Mouse (Mus musculus) heart, adult 9 months (tissue): ENCODE measurements around the gene Psmc5.
A peak's percentile ranks its signal among the peaks of the same experiment; 100 is the strongest.
"Not testable (repeated sequence)": the region's sequence is repeated elsewhere in the genome, so short reads cannot be mapped to it uniquely, and the experiment has no call there.

Experiments
- DNase-seq, 2 experiments: peaks; one replicate each; pipeline ENCODE4 v3.0.0; 2022; ENCODE audit warnings: low spot score in 2 of 2

The Psmc5 gene

GRCm38 (mm10) chr11:106255685-106256451 lies at the start of gene Psmc5, which contains the start of gene Ftsj3:
Psmc5 (plus strand) TSS chr11:106256154.
Ftsj3 (minus strand) TSS chr11:106256079.
- DNase-seq: peak; percentile 95 to 99

DNA sequence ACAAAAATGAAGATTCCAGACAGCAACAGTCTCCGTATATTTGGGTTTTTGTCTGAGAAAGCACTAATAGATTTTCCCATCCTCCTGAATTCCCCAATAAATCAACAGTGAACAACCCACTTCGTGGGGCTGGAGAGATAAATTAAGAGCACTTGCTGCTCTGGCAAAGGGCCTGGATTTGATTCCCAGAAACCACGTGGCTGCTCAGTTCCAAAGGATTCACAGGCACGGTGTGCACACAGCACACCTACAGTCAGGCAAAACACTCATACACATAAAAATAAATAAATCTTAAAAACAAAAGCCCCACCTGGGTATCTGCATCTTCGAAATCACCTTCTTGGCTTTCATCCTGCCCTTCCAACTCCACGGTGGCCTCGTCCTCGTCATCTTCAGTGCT lies 43.2 kb upstream of the Psmc5 start:
- DNase-seq: peak in 1 of 2 experiments; percentile 30

DNA sequence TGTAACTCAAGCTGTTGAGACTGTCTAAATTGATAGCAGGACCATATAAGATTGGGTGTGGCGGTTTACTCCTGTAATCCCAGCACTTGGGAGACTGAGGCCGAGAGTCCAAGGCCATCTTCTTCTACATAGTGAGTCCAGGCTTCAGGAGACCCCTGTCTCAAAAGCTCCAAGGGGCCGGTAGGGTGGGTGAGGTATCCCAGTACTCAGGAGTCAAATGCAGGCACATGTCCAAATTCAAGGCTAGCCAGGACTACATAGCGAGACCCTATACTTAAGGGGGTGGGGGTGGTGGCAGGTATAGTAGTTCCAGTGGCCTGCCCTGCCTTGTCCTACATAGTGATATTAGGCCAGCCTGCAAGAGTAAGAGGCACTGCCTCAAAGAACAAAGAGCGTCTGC lies 41.1 kb upstream of the Psmc5 start:
- DNase-seq: no peak

- no peak for DNase-seq
Observed at GRCm38 (mm10) chr11:106215450-106215859, 40.5 kb upstream of the Psmc5 start.

GRCm38 (mm10) chr11:106215927-106216729 lies 39.8 kb upstream of the Psmc5 start, which contains the start of gene Ccdc47:
Ccdc47 (minus strand) TSS chr11:106216344.
- peak; percentile 97 to 98 for DNase-seq

DNA sequence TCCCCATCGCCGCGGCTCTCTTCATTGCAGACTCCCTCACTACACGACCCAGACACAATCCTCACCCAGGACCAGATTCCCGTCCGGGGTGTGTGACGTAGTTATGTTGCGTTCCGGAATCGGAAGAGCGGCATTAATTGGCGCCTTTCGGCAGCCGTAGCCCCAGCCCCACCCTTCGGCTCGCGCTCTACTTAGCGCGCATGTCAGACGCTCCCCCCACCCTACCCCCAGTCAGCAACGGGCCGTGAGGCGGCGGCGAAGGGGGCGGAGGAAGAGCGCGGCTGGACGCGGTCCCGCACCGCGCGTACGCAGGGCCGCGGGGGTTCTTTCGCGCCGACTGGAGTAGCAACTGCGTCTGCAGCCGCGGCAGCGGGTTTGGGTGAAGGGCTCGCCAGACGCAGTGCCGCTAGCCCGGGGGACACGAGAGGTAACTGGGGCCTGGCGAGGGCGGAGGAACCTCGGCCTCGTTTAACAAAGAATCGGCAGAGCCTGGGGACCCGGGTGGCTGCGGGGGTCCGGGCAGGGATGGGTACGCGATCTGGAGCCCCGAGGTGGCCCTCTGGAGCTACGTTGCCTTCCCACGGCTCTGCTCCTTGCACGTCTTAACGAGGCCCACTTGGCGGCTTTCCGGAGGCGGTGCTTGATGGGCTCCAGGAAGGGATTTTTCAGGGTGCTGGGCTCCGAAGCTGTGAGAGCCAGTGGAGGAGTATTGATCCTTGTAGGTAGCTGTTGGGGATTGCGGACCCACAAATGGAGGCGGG lies 39.0 kb upstream of the Psmc5 start, which contains the start of gene Ddx42:
Ddx42 (plus strand) TSS at position 197 of the 761 bp plus-strand sequence.
- peak; percentile 89 to 90 for DNase-seq

DNA sequence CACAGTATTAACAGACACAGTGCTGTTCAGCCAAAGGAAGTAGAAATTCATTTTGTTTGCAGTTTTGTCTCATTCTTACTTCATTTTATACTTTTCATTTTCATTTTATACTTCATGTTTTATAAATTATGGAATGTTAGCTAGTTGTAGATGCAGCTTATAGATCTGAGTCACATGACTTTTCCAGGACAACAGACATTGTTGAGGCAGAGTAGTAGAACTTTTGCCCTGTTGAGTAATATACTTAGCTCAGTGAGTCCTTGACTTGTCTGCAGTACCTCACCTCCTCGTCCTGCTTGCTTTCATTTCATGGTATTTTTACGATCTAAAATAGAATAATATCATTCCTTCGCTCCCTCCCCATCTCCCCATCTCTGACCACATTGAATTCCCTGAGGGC lies 35.4 kb upstream of the Psmc5 start:
- no peak for DNase-seq

GRCm38 (mm10) chr11:106233978-106234377 lies 22.0 kb upstream of the Psmc5 start:
- not testable (repeated sequence) for DNase-seq

DNA sequence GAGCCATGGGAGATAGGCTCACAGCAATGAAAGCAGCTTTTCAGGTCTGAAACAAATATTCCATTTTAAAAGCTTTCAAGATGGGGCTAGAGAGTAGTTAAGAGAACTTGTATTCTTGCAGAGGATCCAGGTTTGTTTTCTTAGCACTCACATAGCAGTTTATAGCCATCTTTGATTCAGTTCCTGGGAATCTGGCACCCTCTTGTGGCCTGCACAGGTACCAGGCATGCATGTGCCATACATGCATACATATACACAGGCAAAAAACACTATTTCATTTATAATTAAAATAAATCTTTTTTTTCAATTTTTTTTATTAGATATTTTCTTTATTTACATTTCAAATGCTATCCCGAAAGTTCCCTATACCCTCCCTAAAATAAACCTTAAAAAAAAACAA lies 9.1 kb upstream of the Psmc5 start:
- no peak for DNase-seq

- no peak for DNase-seq
Observed at GRCm38 (mm10) chr11:106249326-106249725, 6.6 kb upstream of the Psmc5 start.

GRCm38 (mm10) chr11:106254767-106255166 lies 1.2 kb upstream of the Psmc5 start:
- DNase-seq: no peak

DNA sequence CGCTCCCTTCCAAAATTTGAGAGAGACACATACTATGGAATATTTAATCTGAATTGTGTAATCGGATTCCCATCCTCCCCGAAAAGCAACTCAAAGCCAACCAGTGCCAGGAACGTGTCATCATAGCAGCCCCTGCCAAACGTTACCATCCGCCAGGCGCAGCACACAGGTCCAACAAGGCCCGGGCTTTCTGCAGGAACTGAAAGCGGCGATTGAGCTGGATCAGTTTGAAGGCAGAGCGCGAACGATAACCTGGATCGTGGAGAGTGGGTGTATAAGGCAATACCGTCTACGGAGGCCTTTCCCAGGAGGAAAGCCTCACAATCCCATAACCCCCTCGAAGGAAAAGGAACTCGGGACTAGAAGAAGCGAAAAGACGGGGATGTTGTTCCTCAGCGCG lies 780 bp upstream of the Psmc5 start:
- no peak for DNase-seq

DNA sequence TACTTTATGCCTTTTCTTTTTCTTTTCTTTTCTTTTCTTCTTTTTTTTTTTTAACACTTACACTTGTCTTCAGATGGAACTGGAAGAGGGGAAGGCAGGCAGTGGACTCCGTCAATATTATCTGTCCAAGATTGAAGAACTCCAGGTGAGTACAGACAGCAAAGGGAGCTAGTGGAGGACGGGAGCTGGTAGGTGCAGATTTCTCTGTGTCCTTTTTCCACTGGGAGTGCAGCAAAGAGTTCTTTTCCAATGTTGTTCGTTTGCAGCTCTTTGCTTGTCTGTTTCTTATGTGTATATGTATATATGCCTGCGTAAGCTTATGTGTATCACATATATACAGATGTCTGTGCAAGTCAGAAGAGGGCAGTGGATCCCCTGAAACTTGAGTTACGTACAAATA lies 821 bp downstream of the Psmc5 start:
- DNase-seq: no peak

GRCm38 (mm10) chr11:106260826-106261450 lies 5.0 kb downstream of the Psmc5 start:
- no peak for DNase-seq

DNA sequence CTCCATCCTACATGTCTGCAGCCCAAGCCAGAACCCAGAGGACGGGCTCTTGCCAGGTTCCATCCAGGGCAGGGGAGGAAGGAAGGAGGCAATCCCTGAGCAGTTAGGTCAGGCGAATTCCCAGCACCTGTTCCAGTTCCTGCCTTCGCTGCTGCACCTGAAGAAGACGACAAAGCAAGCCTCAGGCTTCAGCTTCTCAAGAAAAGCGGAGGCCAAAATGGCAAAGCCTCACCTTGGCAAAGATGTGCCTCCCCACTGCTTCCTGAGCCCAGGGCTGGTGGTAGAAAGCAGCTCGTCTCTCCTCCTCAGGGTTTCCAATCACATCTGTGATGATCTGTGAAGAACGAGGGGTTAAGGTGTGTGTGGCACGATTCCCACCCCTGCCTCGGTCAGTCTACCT lies 8.0 kb downstream of the Psmc5 start:
- DNase-seq: no peak

DNA sequence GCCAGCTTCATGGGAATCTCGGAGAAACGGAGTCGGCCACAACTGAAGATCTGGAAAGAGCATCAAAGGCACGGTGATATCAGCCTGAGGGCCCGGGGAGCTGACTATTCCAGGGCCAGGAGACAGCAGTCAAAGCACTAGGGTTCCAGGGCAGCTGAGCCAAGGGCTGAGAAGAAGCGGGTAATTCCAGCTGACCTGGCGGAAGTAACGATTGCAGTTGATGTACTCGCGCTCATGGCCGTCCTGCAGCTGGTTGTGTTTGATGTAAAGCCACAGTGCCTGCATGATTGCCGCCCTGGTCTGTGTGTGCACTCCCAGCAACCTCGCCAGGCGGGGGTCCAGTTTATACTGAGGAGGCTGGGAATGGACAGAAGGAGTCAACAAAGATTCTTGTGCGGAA lies 9.0 kb downstream of the Psmc5 start:
- DNase-seq: no peak

GRCm38 (mm10) chr11:106265570-106265969 lies 9.6 kb downstream of the Psmc5 start:
- no peak for DNase-seq

GRCm38 (mm10) chr11:106266431-106266830 lies 10.5 kb downstream of the Psmc5 start:
- DNase-seq: no peak

DNA sequence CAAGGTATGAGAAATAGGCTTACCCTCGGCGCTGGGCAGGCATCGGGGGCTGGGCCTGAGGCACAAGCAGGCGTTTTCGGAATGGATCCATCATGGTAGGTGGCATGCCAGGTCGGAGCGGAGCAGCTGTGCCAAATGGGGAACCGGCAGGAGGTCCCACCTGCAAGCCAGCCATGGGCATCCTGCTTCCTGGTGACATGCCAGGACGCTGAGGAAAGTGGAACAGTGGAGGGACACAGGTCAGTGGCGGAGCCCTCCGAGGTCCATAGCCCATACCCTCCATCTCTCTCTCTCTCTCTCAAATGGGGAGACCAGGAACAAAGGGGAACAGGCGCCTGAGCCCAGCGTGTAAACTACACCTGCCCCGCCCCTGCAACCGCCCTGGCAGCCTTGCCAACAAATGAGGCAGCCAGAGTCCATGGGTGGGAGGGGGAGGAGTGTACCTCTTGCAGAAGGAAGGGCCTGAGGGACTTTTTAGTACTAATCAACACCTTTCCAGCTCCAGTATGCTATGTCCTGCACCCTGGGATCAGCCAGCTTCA lies 11.4 kb downstream of the Psmc5 start:
- peak in 1 of 2 experiments; percentile 27 for DNase-seq

GRCm38 (mm10) chr11:106267871-106268270 lies 11.9 kb downstream of the Psmc5 start:
- DNase-seq: no peak
